8 mouse cellular contexts compared by ENCODE assay signal in the genomic region with DNA sequence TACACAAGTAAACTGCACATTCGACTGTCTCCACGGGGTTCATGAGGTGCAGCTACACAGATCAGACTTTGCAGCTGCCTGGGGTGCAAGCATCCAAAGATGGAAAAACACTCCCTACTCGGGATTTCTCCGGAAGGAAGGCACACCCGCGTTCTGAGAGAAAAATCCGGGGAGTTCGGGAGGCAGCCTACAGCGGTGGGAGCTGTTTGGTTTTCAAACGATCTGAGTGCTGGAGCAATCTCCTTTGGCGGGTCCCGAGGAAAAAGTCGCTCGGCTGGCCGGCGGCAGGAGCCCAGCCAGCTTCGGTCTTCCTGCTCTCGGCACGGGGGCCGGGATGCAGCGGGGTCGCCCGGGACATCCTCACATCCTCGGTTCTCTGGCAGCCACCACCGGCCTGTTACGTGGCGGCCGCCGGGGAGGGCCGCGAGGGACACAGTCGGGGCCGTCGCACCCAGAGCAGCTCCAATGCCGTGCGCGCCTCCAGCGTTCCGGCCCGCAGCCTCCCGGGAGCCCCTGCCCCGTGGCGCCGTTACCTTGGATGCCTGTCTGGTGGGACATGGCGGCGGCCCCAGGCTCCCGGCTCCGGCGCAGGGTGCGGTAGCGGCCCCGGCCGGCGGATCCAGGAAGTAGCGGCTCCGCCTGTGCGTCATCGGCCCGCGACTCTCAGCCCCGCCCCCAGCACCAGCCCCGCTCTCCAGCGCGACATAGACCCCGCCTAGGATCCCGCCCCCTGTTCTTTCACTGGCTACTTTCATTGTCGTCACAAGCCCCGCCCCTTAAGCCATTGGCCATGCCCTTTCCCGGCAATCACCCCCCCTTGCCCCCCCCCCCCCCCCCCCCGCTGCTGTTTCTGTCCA. TPM values are rescaled to one million over a fixed set of nuclear protein-coding genes. Genes with fewer than 3 reads are reported as not detected.
DNase-seq lines count a peak whose midpoint lies in the region; ATAC-seq lines count a peak whose summit lies in the region.

A gene (minus strand): TSS at position 671 of the 857 bp plus-strand sequence.

- peak; percentile 99 for DNase-seq in NIH3T3 (ENCODE audit: low read depth)
- DNase-seq in cerebellum, postnatal 10 days, result peak; percentile 100
- DNase-seq in frontal cortex, postnatal 10 days (ENCODE audit: low spot score in 2 of 2), result peak; percentile 96 to 98
- DNase-seq in layer of hippocampus, postnatal 14 days (ENCODE audit: low spot score in 2 of 2), result peak; percentile 96 to 98
- DNase-seq in lung, postnatal 14 days, result peak; percentile 99
- peak; percentile 96 for DNase-seq in retina, adult 2 months (ENCODE audit: low read depth, low spot score)
- peak; percentile 98 for DNase-seq in thymus, postnatal 36 days

- peaks cover 15% of the 10 kb centered on the region for H3K4me1 ChIP-seq in hindbrain, embryonic 12.5 days

- peak within 1 kb of the TSS; percentile 89 for H3K27ac ChIP-seq in hindbrain, embryonic 12.5 days

- H3K27me3 ChIP-seq in hindbrain, embryonic 12.5 days, result no peaks in the 10 kb centered on the region

- peak within 1 kb of the TSS; percentile 90 for H3K9ac ChIP-seq in hindbrain, embryonic 12.5 days

- WGBS in hindbrain, embryonic 12.5 days, result under 1% methylated on average over 45 of the region's 70 CpGs

- H3K9me3 ChIP-seq in hindbrain, embryonic 12.5 days (replicated peaks), result no peaks in the 10 kb centered on the region

- H3K36me3 ChIP-seq in hindbrain, embryonic 12.5 days, result peaks cover 16% of the 10 kb centered on the region

- H3K4me3 ChIP-seq in hindbrain, embryonic 12.5 days, result peak within 1 kb of the TSS; percentile 95

- H3K4me2 ChIP-seq in hindbrain, embryonic 12.5 days (replicated peaks), result peak within 1 kb of the TSS; percentile 83

- ATAC-seq in hindbrain, embryonic 12.5 days (ENCODE audit: low FRiP score), result peak; percentile 99

RNA-seq across cellular contexts. Expression of the gene that starts here (rescaled TPM):
- polyA plus RNA-seq in hindbrain, embryonic 12.5 days (2016; fragmentation: Nextera tagmentation; extraction: Ambion mirVana), result 90.7 and 98.0 TPM in 2 replicates
- 10 to 100 TPM; 61.6 to 62.0 TPM for total RNA-seq in layer of hippocampus, postnatal 14 days (2021)

Comparison
In these comparisons a context has a peak if more than half of its experiments do, and no peak if none do; other contexts are left out.
1. Peak in every context shown above with its lines: DNase-seq, ATAC-seq, H3K4me3 ChIP-seq and H3K27ac ChIP-seq.